Mouse (Mus musculus): ENCODE data around the gene Tenm2.

Tenm2 gene

GRCm38 (mm10) chr11:36106639-36107038, 1129.1 kb downstream of the Tenm2 start:
- DNase-seq, result no peak

- DNase-seq, result no peak
These were observed 1132.2 kb downstream of the Tenm2 start for GRCm38 (mm10) chr11:36103556-36103955.

- DNase-seq, result peak; percentile 49
These were observed 1139.5 kb downstream of the Tenm2 start for GRCm38 (mm10) chr11:36096219-36096618.

GRCm38 (mm10) chr11:36090210-36090609, 1145.6 kb downstream of the Tenm2 start:
- no peak for DNase-seq

GRCm38 (mm10) chr11:36081399-36082053, 1154.2 kb downstream of the Tenm2 start:
- no peak for DNase-seq

GRCm38 (mm10) chr11:36080766-36081165, 1155.0 kb downstream of the Tenm2 start:
- no peak for DNase-seq

GRCm38 (mm10) chr11:36078391-36078790, 1157.4 kb downstream of the Tenm2 start:
- no peak for DNase-seq

- peak; percentile 84 for DNase-seq
These were observed 1161.7 kb downstream of the Tenm2 start for GRCm38 (mm10) chr11:36074015-36074567.

- peak; percentile 90 for DNase-seq
These were observed 1162.5 kb downstream of the Tenm2 start for GRCm38 (mm10) chr11:36073074-36073818.

- no peak for DNase-seq
These were observed 1163.1 kb downstream of the Tenm2 start for GRCm38 (mm10) chr11:36072646-36073045.

GRCm38 (mm10) chr11:36072038-36072437, 1163.7 kb downstream of the Tenm2 start:
- no peak for DNase-seq

- DNase-seq, result no peak
These were observed 1176.4 kb downstream of the Tenm2 start for GRCm38 (mm10) chr11:36059325-36059843.

GRCm38 (mm10) chr11:36056525-36056924, 1179.2 kb downstream of the Tenm2 start:
- no peak for DNase-seq

- no peak for DNase-seq
These were observed 1181.4 kb downstream of the Tenm2 start for GRCm38 (mm10) chr11:36054323-36054722.

- no peak for DNase-seq
These were observed 1182.3 kb downstream of the Tenm2 start for GRCm38 (mm10) chr11:36053457-36053856.

- DNase-seq, result no peak
These were observed 1183.2 kb downstream of the Tenm2 start for GRCm38 (mm10) chr11:36052598-36052997.

- DNase-seq, result no peak
These were observed 1183.7 kb downstream of the Tenm2 start for GRCm38 (mm10) chr11:36052091-36052490.

- DNase-seq, result no peak
These were observed 1186.2 kb downstream of the Tenm2 start for GRCm38 (mm10) chr11:36049547-36049946.

GRCm38 (mm10) chr11:36045681-36046276, 1190.0 kb downstream of the Tenm2 start:
- DNase-seq, result peak; percentile 70

GRCm38 (mm10) chr11:36041411-36041810, 1194.4 kb downstream of the Tenm2 start:
- DNase-seq, result no peak

- DNase-seq, result no peak
These were observed 1195.1 kb downstream of the Tenm2 start for GRCm38 (mm10) chr11:36040508-36041233.

- no peak for DNase-seq
These were observed 1195.9 kb downstream of the Tenm2 start for GRCm38 (mm10) chr11:36039825-36040224.

GRCm38 (mm10) chr11:36038386-36038785, 1197.4 kb downstream of the Tenm2 start:
- no peak for DNase-seq
